Mouse (Mus musculus): ENCODE measurements at regions not wholly inside any gene's neighbourhood (a gene's known extent, or its start where the extent isn't known, plus 50 kb on each side); places are given as distances from the start of the nearest gene placed in this dataset.

DNA sequence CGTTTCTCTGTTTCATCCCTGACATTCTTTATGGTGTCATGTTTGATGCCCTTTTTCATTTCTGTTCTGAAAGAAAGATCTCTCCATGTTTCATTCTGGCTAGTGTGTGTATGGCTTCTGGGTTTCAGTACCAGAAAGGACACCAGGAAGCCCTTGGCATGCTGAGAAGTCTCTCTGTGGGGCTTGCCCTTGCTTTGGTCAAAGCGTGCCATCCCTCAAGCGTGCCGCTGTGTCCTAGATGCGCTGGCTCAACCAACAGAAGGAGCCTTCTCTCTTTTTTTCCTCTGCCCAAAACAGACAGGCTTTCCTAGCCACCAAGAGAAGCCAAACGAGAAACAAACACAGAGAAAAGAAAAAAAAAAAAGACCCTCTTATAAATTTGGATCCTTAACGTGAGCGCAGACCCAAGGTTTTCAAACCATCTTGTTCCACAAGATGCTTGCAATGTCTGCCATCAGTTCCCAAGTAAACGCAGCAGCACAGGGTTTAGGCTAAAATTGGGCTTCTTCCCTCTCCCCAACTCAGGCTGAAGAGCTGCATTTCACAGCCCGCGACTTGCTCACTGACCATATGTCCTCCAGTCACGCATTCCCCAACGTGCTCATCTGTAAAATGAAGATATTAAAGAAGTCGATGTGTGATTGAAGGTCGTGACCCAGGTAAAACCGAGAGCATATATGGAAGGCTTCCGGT, 97.3 kb upstream of the Foxn2 start:
- Histone ChIP-seq H3K4me1 (replicated peaks; ENCODE audit: insufficient read depth, low read length) (no peaks in the 10 kb centered on the region), H3K27ac (no peak overlapping the region), H3K4me2 (ENCODE audit: low read length) (no peak overlapping the region), H3K27me3 (ENCODE audit: insufficient read depth, low read length) (no peaks in the 10 kb centered on the region), H3K36me3 (ENCODE audit: insufficient read depth, low read length) (no peaks in the 10 kb centered on the region), H3K4me3 (replicated peaks; ENCODE audit: low read depth, low read length) (no peak overlapping the region), H3K9me3 (replicated peaks; ENCODE audit: low read length) (no peaks in the 10 kb centered on the region), H3K9ac (ENCODE audit: low read depth, low read length) (no peak overlapping the region)
- no peak for TF ChIP-seq CTCF (IDR thresholded peaks at IDR 0.05; ENCODE audit: low read depth)
- ATAC-seq (replicated peaks; ENCODE audit: low FRiP score, low read depth) (no peak), DNase-seq (ENCODE audit: low spot score) (no peak)
- WGBS: 79% methylated on average over 17 of the region's 17 CpGs

GRCm38 (mm10) chr17:88345433-88345832, 95.1 kb upstream of the Foxn2 start:
- Histone ChIP-seq H3K9me3 (replicated peaks; ENCODE audit: low read length) (no peaks in the 10 kb centered on the region), H3K4me1 (replicated peaks; ENCODE audit: insufficient read depth, low read length) (no peaks in the 10 kb centered on the region), H3K4me3 (replicated peaks; ENCODE audit: low read depth, low read length) (no peak overlapping the region), H3K36me3 (ENCODE audit: insufficient read depth, low read length) (no peaks in the 10 kb centered on the region), H3K27ac (no peak overlapping the region), H3K4me2 (ENCODE audit: low read length) (no peak overlapping the region), H3K27me3 (ENCODE audit: insufficient read depth, low read length) (no peaks in the 10 kb centered on the region), H3K9ac (ENCODE audit: low read depth, low read length) (no peak overlapping the region)
- WGBS: 78% methylated on average over 9 of the region's 9 CpGs
- ATAC-seq (replicated peaks; ENCODE audit: low FRiP score, low read depth) (no peak), DNase-seq (ENCODE audit: low spot score) (no peak)
- no peak for TF ChIP-seq CTCF (IDR thresholded peaks at IDR 0.05; ENCODE audit: low read depth)

- Histone ChIP-seq H3K4me3 (replicated peaks; ENCODE audit: low read depth, low read length) (no peak overlapping the region), H3K27ac (no peak overlapping the region), H3K27me3 (ENCODE audit: insufficient read depth, low read length) (no peaks in the 10 kb centered on the region), H3K9me3 (replicated peaks; ENCODE audit: low read length) (no peaks in the 10 kb centered on the region), H3K36me3 (ENCODE audit: insufficient read depth, low read length) (no peaks in the 10 kb centered on the region), H3K4me1 (replicated peaks; ENCODE audit: insufficient read depth, low read length) (no peaks in the 10 kb centered on the region), H3K4me2 (ENCODE audit: low read length) (no peak overlapping the region), H3K9ac (ENCODE audit: low read depth, low read length) (no peak overlapping the region)
- no peak for TF ChIP-seq CTCF (IDR thresholded peaks at IDR 0.05; ENCODE audit: low read depth)
- ATAC-seq (replicated peaks; ENCODE audit: low FRiP score, low read depth): no peak
- 78% methylated on average over 3 of the region's 3 CpGs for WGBS
- DNase-seq (ENCODE audit: low spot score): no peak
Observed at GRCm38 (mm10) chr17:88346896-88347295, 93.6 kb upstream of the Foxn2 start.

DNA sequence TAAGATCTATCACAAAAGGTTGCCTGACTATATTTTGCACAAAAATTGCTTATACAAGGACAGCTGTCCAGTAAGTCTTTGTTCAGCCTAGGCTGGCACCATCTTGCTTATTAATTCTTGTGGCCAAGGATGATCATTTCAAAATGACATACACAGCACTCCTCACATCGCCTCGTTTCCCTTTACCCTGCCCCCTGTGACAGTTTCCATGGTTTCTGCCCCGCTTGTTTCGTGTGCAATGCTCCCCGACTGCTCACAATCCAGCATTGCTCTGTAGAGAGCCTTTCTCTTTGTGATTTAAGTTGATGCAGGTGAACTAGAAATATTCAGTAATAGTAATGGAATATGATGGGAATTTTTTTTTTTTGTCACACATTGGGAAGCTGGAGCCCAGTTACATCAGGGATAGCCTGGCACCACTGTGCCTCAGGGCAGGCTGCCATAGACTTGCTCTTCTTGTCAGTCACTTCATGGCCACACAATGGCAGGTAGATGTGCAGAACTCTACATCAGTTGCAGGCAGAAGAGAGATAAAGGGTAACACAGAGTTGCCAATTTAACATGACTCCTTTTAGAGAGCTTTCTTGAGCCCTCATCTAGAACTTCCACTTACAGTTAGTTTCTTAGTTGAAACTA, 90.6 kb upstream of the Foxn2 start:
- H3K4me2 ChIP-seq (ENCODE audit: low read length): no peak overlapping the region
- no peak for DNase-seq (ENCODE audit: low spot score)
- H3K36me3 ChIP-seq (ENCODE audit: insufficient read depth, low read length): no peaks in the 10 kb centered on the region
- TF ChIP-seq CTCF (IDR thresholded peaks at IDR 0.05; ENCODE audit: low read depth): no peak
- no peaks in the 10 kb centered on the region for H3K4me1 ChIP-seq (replicated peaks; ENCODE audit: insufficient read depth, low read length)
- WGBS: 85% methylated on average over 5 of the region's 5 CpGs
- no peaks in the 10 kb centered on the region for H3K27me3 ChIP-seq (ENCODE audit: insufficient read depth, low read length)
- H3K4me3 ChIP-seq (replicated peaks; ENCODE audit: low read depth, low read length): no peak overlapping the region
- no peak overlapping the region for H3K9ac ChIP-seq (ENCODE audit: low read depth, low read length)
- H3K9me3 ChIP-seq (replicated peaks; ENCODE audit: low read length): no peaks in the 10 kb centered on the region
- no peak for ATAC-seq (replicated peaks; ENCODE audit: low FRiP score, low read depth)
- H3K27ac ChIP-seq: no peak overlapping the region

DNA sequence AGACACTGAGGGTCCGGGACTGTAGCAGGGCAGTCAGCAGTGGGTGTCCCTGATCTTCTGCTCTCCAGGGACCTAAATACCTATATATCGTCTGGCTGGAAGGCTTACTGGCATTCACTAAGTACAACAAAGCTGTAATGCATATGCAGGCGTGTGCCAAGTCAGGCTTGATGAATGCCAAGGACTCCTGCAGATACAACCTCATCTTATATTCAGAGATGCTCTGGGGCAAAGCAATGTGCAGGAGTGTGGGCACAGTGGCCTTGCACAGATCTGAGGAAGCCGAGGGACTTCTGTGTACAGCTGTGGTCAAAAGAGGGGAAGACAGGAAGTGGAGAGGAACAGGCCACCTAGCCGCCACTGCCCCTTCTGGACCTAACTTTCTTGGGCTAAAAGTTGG, 89.5 kb upstream of the Foxn2 start:
- Histone ChIP-seq H3K9ac (ENCODE audit: low read depth, low read length) (no peak overlapping the region), H3K27me3 (ENCODE audit: insufficient read depth, low read length) (no peaks in the 10 kb centered on the region), H3K4me2 (ENCODE audit: low read length) (no peak overlapping the region), H3K36me3 (ENCODE audit: insufficient read depth, low read length) (no peaks in the 10 kb centered on the region), H3K4me3 (replicated peaks; ENCODE audit: low read depth, low read length) (no peak overlapping the region), H3K27ac (no peak overlapping the region), H3K4me1 (replicated peaks; ENCODE audit: insufficient read depth, low read length) (no peaks in the 10 kb centered on the region), H3K9me3 (replicated peaks; ENCODE audit: low read length) (no peaks in the 10 kb centered on the region)
- ATAC-seq (replicated peaks; ENCODE audit: low FRiP score, low read depth) (no peak), DNase-seq (ENCODE audit: low spot score) (no peak)
- TF ChIP-seq CTCF (IDR thresholded peaks at IDR 0.05; ENCODE audit: low read depth): no peak
- WGBS: 74% methylated on average over 5 of the region's 5 CpGs

- Histone ChIP-seq H3K27me3 (ENCODE audit: insufficient read depth, low read length) (no peaks in the 10 kb centered on the region), H3K4me2 (ENCODE audit: low read length) (no peak overlapping the region), H3K9ac (ENCODE audit: low read depth, low read length) (no peak overlapping the region), H3K9me3 (replicated peaks; ENCODE audit: low read length) (no peaks in the 10 kb centered on the region), H3K4me3 (replicated peaks; ENCODE audit: low read depth, low read length) (no peak overlapping the region), H3K36me3 (ENCODE audit: insufficient read depth, low read length) (no peaks in the 10 kb centered on the region), H3K27ac (no peak overlapping the region), H3K4me1 (replicated peaks; ENCODE audit: insufficient read depth, low read length) (no peaks in the 10 kb centered on the region)
- ATAC-seq (replicated peaks; ENCODE audit: low FRiP score, low read depth) (no peak), DNase-seq (ENCODE audit: low spot score) (no peak)
- TF ChIP-seq CTCF (IDR thresholded peaks at IDR 0.05; ENCODE audit: low read depth): no peak
Observed at GRCm38 (mm10) chr17:88352960-88353359, 87.6 kb upstream of the Foxn2 start.

All from kidney, postnatal 0 days (tissue).